Mouse (Mus musculus): ENCODE data around the gene Thsd7b. TPM values are rescaled to one million over a fixed set of nuclear protein-coding genes. Genes with fewer than 3 reads are reported as not detected.
"Not testable (repeated sequence)": the region's sequence is repeated elsewhere in the genome, so short reads cannot be mapped to it uniquely, and the experiment has no call there.

Thsd7b gene
- polyA plus RNA-seq, 1 experiment from 2014 or later: 5.7 TPM

DNA sequence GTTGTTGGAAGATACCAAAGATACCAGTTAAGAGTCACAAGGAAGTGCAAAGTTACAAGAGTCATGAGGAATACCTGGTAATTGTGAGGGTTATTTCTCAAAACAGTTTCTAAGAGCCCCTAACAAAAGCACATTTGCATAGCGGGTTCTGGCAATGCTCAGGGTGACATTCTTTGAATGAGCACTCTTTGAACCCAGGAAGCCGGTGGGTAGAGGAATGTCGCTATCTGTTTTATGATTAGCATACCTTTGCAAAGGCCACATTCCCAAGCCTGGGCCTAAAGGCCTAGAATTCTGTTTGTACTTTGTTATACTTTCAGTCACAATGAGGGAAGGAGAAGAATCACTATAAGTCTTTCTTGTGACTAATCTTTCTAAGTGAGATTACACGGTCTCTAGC is 973.8 kb downstream of the Thsd7b start:
- H3K27me3 ChIP-seq (replicated peaks; ENCODE audit: control insufficient read depth, insufficient read depth, low read length); H3K9ac ChIP-seq (ENCODE audit: low read length); ATAC-seq; H3K36me3 ChIP-seq (ENCODE audit: control insufficient read depth, insufficient read depth, low read length); H3K9me3 ChIP-seq (replicated peaks; ENCODE audit: control insufficient read depth, low read length); DNase-seq (ENCODE audit: low spot score); H3K4me3 ChIP-seq (ENCODE audit: low read depth, low read length); H3K4me1 ChIP-seq (ENCODE audit: control insufficient read depth, insufficient read depth, low read length); H3K27ac ChIP-seq (ENCODE audit: low read depth, low read length); H3K4me2 ChIP-seq (ENCODE audit: low read length): not testable (repeated sequence)
- 92% methylated on average over 4 of the region's 4 CpGs for WGBS

DNA sequence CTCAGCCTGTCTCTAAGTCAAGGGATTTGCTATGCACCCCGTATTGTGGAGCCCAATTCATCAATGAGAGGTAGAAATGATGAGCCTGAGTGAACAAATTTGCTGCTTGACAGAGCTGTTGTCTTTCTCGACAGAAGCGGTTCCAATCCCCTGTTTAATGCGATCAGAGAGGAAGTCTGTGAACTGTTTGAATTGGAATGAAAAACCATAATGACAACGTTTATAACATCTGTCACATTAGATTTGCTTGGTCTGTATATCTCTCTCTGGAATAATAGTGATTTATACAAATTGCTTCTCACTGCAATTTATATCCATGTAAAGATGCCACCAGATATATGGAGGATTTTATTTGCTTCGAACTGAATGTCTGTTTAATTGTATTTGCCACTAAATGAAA is 988.9 kb downstream of the Thsd7b start:
- Histone ChIP-seq H3K27ac (ENCODE audit: low read depth, low read length) (no peak overlapping the region), H3K27me3 (replicated peaks; ENCODE audit: control insufficient read depth, insufficient read depth, low read length) (no peaks in the 10 kb centered on the region), H3K4me1 (ENCODE audit: control insufficient read depth, insufficient read depth, low read length) (no peaks in the 10 kb centered on the region), H3K9me3 (replicated peaks; ENCODE audit: control insufficient read depth, low read length) (no peaks in the 10 kb centered on the region), H3K36me3 (ENCODE audit: control insufficient read depth, insufficient read depth, low read length) (no peaks in the 10 kb centered on the region), H3K4me2 (ENCODE audit: low read length) (no peak overlapping the region), H3K4me3 (ENCODE audit: low read depth, low read length) (no peak overlapping the region), H3K9ac (ENCODE audit: low read length) (no peak overlapping the region)
- ATAC-seq (no peak), DNase-seq (ENCODE audit: low spot score) (no peak)
- 50% methylated on average over 6 of the region's 6 CpGs for WGBS
